7 mouse cellular contexts compared by ENCODE assay signal in the genomic region with DNA sequence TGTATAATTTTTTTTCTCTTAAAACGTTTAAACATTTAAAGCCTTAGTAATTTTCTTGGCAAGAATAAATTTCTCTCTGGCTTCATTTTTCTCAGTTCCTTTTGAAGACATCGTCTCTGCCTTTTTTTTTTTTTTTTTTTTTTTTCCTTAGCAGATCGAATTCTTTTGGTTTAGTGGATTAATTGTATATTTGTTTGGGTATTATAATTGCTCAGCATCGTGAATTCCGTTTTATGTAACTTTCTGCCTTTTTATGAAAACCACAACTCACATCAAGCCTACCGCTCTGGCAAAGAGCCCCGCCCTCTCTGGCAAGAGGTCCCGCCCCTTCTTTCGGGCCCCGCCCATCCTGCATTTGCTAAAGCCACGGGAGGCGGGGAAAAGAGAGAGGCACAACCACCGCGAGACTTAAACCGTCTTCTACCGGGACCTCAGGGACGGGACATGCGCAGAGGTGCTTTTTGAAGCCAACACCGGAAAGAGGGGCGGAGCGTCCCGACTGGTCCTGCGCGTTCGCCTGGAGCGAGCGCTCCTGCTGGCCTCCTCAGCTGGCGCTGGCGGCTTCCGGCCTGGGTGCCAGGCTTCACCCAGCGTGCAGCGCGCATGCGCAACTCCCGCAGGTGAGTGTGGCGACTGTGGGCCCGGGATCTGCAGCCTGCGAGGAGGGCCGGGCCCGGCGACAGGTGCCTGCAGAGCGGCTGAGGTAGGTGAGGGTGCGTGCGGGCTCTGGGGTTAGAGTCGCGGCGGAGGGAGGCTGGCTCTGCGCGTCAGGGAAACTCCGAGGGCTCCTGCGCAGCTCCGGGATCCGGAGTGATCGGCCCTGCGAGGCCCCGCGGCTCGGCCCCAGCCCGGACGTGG. TPM values are rescaled to one million over a fixed set of nuclear protein-coding genes. Genes with fewer than 3 reads are reported as not detected.
DNase-seq lines count a peak whose midpoint lies in the region; ATAC-seq lines count a peak whose summit lies in the region.

A gene (plus strand): TSS at position 544 of the 858 bp plus-strand sequence.

- DNase-seq in adrenal gland, adult 2 months: peak; percentile 99
- peak; percentile 98 for DNase-seq in embryo, embryonic 11.5 days (ENCODE audit: low read depth, low spot score)
- DNase-seq in gastrocnemius, postnatal 36 days: peak; percentile 95 to 97
- peak; percentile 97 to 99 for DNase-seq in left cerebral cortex, postnatal 25 days (ENCODE audit: low spot score in 2 of 2)
- peak; percentile 98 for DNase-seq in midbrain, embryonic 10.5 days (ENCODE audit: low spot score)
- peak; percentile 93 for DNase-seq in right cerebral cortex, postnatal 4 days

- H3K4me1 ChIP-seq in intestine, embryonic 15.5 days (replicated peaks): 0 out of 2 replicates have a peak, but pooled peaks cover 8% of the 10 kb centered on the region
- peaks cover 17% of the 10 kb centered on the region for H3K4me1 ChIP-seq in midbrain, embryonic 10.5 days

- WGBS in intestine, embryonic 15.5 days: under 1% methylated on average over 60 of the region's 60 CpGs
- 2% methylated on average over 59 of the region's 60 CpGs for WGBS in midbrain, embryonic 10.5 days

- H3K27me3 ChIP-seq in intestine, embryonic 15.5 days (replicated peaks): no peaks in the 10 kb centered on the region
- H3K27me3 ChIP-seq in midbrain, embryonic 10.5 days (ENCODE audit: low read depth, poor library complexity, severe bottlenecking): no peaks in the 10 kb centered on the region

- H3K4me2 ChIP-seq in intestine, embryonic 15.5 days (replicated peaks): peak within 1 kb of the TSS; percentile 71

- peak within 1 kb of the TSS; percentile 89 for H3K4me3 ChIP-seq in intestine, embryonic 15.5 days (replicated peaks)
- peak within 1 kb of the TSS; percentile 98 for H3K4me3 ChIP-seq in midbrain, embryonic 10.5 days

- H3K36me3 ChIP-seq in intestine, embryonic 15.5 days: no peaks in the 10 kb centered on the region
- H3K36me3 ChIP-seq in midbrain, embryonic 10.5 days: peaks cover 25% of the 10 kb centered on the region

- H3K9ac ChIP-seq in intestine, embryonic 15.5 days: peak within 1 kb of the TSS; percentile 89

- intact Hi-C loops in gastrocnemius, postnatal 36 days (cut with DNase I): no loop called here
- intact Hi-C loops in left cerebral cortex, postnatal 25 days (cut with DNase I): loop anchor here (2.0 kb wide), 1 partner anchor 132 kb away; a partner anchor contains a TSS

- no peaks in the 10 kb centered on the region for H3K9me3 ChIP-seq in intestine, embryonic 15.5 days
- H3K9me3 ChIP-seq in midbrain, embryonic 10.5 days (replicated peaks): no peaks in the 10 kb centered on the region

- peak within 1 kb of the TSS; percentile 82 for H3K27ac ChIP-seq in intestine, embryonic 15.5 days
- H3K27ac ChIP-seq in midbrain, embryonic 10.5 days (replicated peaks): peak within 1 kb of the TSS; percentile 90

- peak; percentile 100 for ATAC-seq in intestine, embryonic 15.5 days

RNA-seq across cellular contexts. Expression of the gene that starts here (rescaled TPM):
- total RNA-seq in adrenal gland, adult 2 months (2021): 10 to 100 TPM; 17.0 to 22.0 TPM
- 0.81 and 0.92 TPM in 2 replicates for polyA plus RNA-seq in adrenal gland, adult 2 months (2012; rRNA removed)
- total RNA-seq in gastrocnemius, postnatal 36 days (2021): 1 to 10 TPM; 6.5 to 6.6 TPM
- 12.3 and 12.6 TPM in 2 replicates for polyA plus RNA-seq in intestine, embryonic 15.5 days (2015; fragmentation: Nextera tagmentation; extraction: Ambion mirVana)
- total RNA-seq in left cerebral cortex, postnatal 25 days (2021): 10 to 100 TPM; 45.5 to 48.4 TPM
- polyA plus RNA-seq in midbrain, embryonic 10.5 days (2016; fragmentation: Nextera tagmentation; extraction: Ambion mirVana): 17.5 and 22.2 TPM in 2 replicates

Comparison
In these comparisons a context has a peak if more than half of its experiments do, and no peak if none do; other contexts are left out.
1. Peak in every context shown above with its lines: DNase-seq, ATAC-seq, H3K4me3 ChIP-seq and H3K27ac ChIP-seq.